Mouse (Mus musculus) embryonic facial prominence, embryonic 11.5 days (tissue): ENCODE measurements at regions not wholly inside any gene's neighbourhood (a gene's known extent, or its start where the extent isn't known, plus 50 kb on each side); places are given as distances from the start of the nearest gene placed in this dataset.

Experiments
- ATAC-seq: fragments of 200-750 bp; cut with Nextera tagmentation; replicated peaks from 2 replicates; pipeline ENCODE4 v1.8.0; 2017; ENCODE audit warnings: low read depth; ENCODE audit not compliant: insufficient number of reproducible peaks, low FRiP score, low TSS enrichment
- DNase-seq: peaks from one replicate; pipeline ENCODE4 v3.0.0-alpha.2; 2015; ENCODE audit warnings: low spot score
- H3K27ac ChIP-seq: fragments of 300-500 bp; sonication (generic); replicated peaks from 2 replicates; pipeline ENCODE4 v1.5.1; 2014; ENCODE audit warnings: mild to moderate bottlenecking, low read depth, low read length, control low read depth
- H3K27me3 ChIP-seq: fragments of 300-500 bp; sonication (generic); 2 replicates; pipeline ENCODE4 v1.6.1; 2014; ENCODE audit warnings: mild to moderate bottlenecking, low read length, moderate library complexity, mixed read lengths; ENCODE audit not compliant: control insufficient read depth, insufficient read depth
- H3K36me3 ChIP-seq: fragments of 300-500 bp; sonication (generic); replicated peaks from 2 replicates; pipeline ENCODE4 v1.6.1; 2014; ENCODE audit warnings: low read depth, mild to moderate bottlenecking, low read length, moderate library complexity, mixed read lengths; ENCODE audit not compliant: control insufficient read depth, insufficient read depth
- H3K4me1 ChIP-seq: fragments of 300-500 bp; sonication (generic); 2 replicates; pipeline ENCODE4 v1.6.1; 2014; ENCODE audit warnings: low read length, mixed read lengths; ENCODE audit not compliant: control insufficient read depth, insufficient read depth
- H3K4me2 ChIP-seq: fragments of 300-500 bp; sonication (generic); 2 replicates; pipeline ENCODE4 v1.6.1; 2014; ENCODE audit warnings: low read depth, mild to moderate bottlenecking, control low read depth, low read length, moderate library complexity
- H3K4me3 ChIP-seq: fragments of 300-500 bp; sonication (generic); 2 replicates; pipeline ENCODE4 v1.5.1; 2014; ENCODE audit warnings: low read depth, low read length, control low read depth
- H3K9ac ChIP-seq: fragments of 300-500 bp; sonication (generic); replicated peaks from 2 replicates; pipeline ENCODE4 v1.6.1; 2014; ENCODE audit warnings: mild to moderate bottlenecking, control low read depth, low read length
- H3K9me3 ChIP-seq: fragments of 300-500 bp; sonication (generic); replicated peaks from 2 replicates; pipeline ENCODE4 v1.6.1; 2016; ENCODE audit warnings: mild to moderate bottlenecking, low read length, inconsistent platforms, mixed read lengths; ENCODE audit not compliant: control insufficient read depth
- WGBS: fragments of 180-500 bp; shearing (Covaris S2); extraction: QIAGEN DNeasy Blood & Tissue Kit; methylation state at CpG from one replicate; pipeline ENCODE4 v1.1.7; 2014; 5-methylcytosine and 5-hydroxymethylcytosine counted together

- ATAC-seq (no peak), DNase-seq (no peak)
- H3K4me3 ChIP-seq: no peak overlapping the region
- no peaks in the 10 kb centered on the region for H3K9me3 ChIP-seq
- no peak overlapping the region for H3K9ac ChIP-seq
- no peak overlapping the region for H3K27ac ChIP-seq
- no peaks in the 10 kb centered on the region for H3K27me3 ChIP-seq
- H3K4me1 ChIP-seq: no peaks in the 10 kb centered on the region
- 37% methylated on average over 1 of the region's 1 CpGs for WGBS
- no peaks in the 10 kb centered on the region for H3K36me3 ChIP-seq
- no peak overlapping the region for H3K4me2 ChIP-seq
Observed at GRCm38 (mm10) chr5:40780363-40780762, 927.6 kb downstream of the Rab28 start.

- no peaks in the 10 kb centered on the region for H3K4me1 ChIP-seq
- no peak overlapping the region for H3K9ac ChIP-seq
- no peaks in the 10 kb centered on the region for H3K36me3 ChIP-seq
- ATAC-seq: peak; percentile 52; the same call in 1 of the 2 replicates
- H3K27ac ChIP-seq: no peak overlapping the region
- WGBS: 51% methylated on average over 1 of the region's 1 CpGs
- H3K27me3 ChIP-seq: no peaks in the 10 kb centered on the region
- DNase-seq: peak; percentile 60
- H3K4me3 ChIP-seq: no peak overlapping the region
- H3K4me2 ChIP-seq: no peak overlapping the region
- H3K9me3 ChIP-seq: no peaks in the 10 kb centered on the region
Observed at GRCm38 (mm10) chr5:40779902-40780301, 928.1 kb downstream of the Rab28 start.

- ATAC-seq (no peak), DNase-seq (no peak)
- 93% methylated on average over 2 of the region's 2 CpGs for WGBS
- no peak overlapping the region for H3K4me3 ChIP-seq
- H3K27ac ChIP-seq: no peak overlapping the region
- H3K4me1 ChIP-seq: no peaks in the 10 kb centered on the region
- no peaks in the 10 kb centered on the region for H3K36me3 ChIP-seq
- H3K9ac ChIP-seq: no peak overlapping the region
- H3K27me3 ChIP-seq: no peaks in the 10 kb centered on the region
- H3K9me3 ChIP-seq: no peaks in the 10 kb centered on the region
- H3K4me2 ChIP-seq: no peak overlapping the region
Observed at GRCm38 (mm10) chr5:40775856-40776255, 932.1 kb downstream of the Rab28 start.

GRCm38 (mm10) chr5:40760224-40760623 lies 947.7 kb downstream of the Rab28 start:
- Histone ChIP-seq H3K27me3 (no peaks in the 10 kb centered on the region), H3K27ac (no peak overlapping the region), H3K36me3 (no peaks in the 10 kb centered on the region), H3K4me3 (no peak overlapping the region), H3K4me1 (no peaks in the 10 kb centered on the region), H3K9me3 (no peaks in the 10 kb centered on the region), H3K4me2 (no peak overlapping the region), H3K9ac (no peak overlapping the region)
- DNase-seq (no peak), ATAC-seq (no peak)
- WGBS: 84% methylated on average over 2 of the region's 2 CpGs

GRCm38 (mm10) chr5:40750044-40750443 lies 957.9 kb downstream of the Rab28 start:
- ATAC-seq: no peak
- Histone ChIP-seq H3K27me3 (no peaks in the 10 kb centered on the region), H3K4me3 (no peak overlapping the region), H3K9ac (no peak overlapping the region), H3K36me3 (no peaks in the 10 kb centered on the region), H3K4me1 (no peaks in the 10 kb centered on the region), H3K27ac (no peak overlapping the region), H3K4me2 (no peak overlapping the region), H3K9me3 (no peaks in the 10 kb centered on the region)
- WGBS: 71% methylated on average over 1 of the region's 1 CpGs
- DNase-seq: peak; percentile 2

GRCm38 (mm10) chr5:40735660-40736059 lies 972.3 kb downstream of the Rab28 start:
- H3K36me3 ChIP-seq: no peaks in the 10 kb centered on the region
- no peak for DNase-seq
- H3K9ac ChIP-seq: no peak overlapping the region
- no peaks in the 10 kb centered on the region for H3K27me3 ChIP-seq
- H3K9me3 ChIP-seq: no peaks in the 10 kb centered on the region
- no peak overlapping the region for H3K27ac ChIP-seq
- no peaks in the 10 kb centered on the region for H3K4me1 ChIP-seq
- H3K4me2 ChIP-seq: no peak overlapping the region
- WGBS: 74% methylated on average over 7 of the region's 7 CpGs
- ATAC-seq: no peak
- no peak overlapping the region for H3K4me3 ChIP-seq

GRCm38 (mm10) chr5:40733844-40734566 lies 974.0 kb downstream of the Rab28 start:
- ATAC-seq: no peak
- Histone ChIP-seq H3K27me3 (no peaks in the 10 kb centered on the region), H3K27ac (no peak overlapping the region), H3K36me3 (no peaks in the 10 kb centered on the region), H3K4me2 (no peak overlapping the region), H3K9ac (no peak overlapping the region), H3K4me3 (no peak overlapping the region), H3K9me3 (no peaks in the 10 kb centered on the region), H3K4me1 (no peaks in the 10 kb centered on the region)
- peak; percentile 7 for DNase-seq
- 88% methylated on average over 2 of the region's 2 CpGs for WGBS

- ATAC-seq: no peak
- H3K4me3 ChIP-seq: no peak overlapping the region
- 78% methylated on average over 3 of the region's 3 CpGs for WGBS
Observed at GRCm38 (mm10) chr5:40714497-40715128, 959.3 kb upstream of the Hs3st1 start.

More at GRCm38 (mm10) chr5:40714497-40715128, 959.3 kb upstream of the Hs3st1 start:
- H3K27ac ChIP-seq: no peak overlapping the region
- no peak overlapping the region for H3K9ac ChIP-seq
- no peaks in the 10 kb centered on the region for H3K27me3 ChIP-seq
- H3K36me3 ChIP-seq: no peaks in the 10 kb centered on the region
- DNase-seq: no peak
- no peaks in the 10 kb centered on the region for H3K9me3 ChIP-seq
- H3K4me1 ChIP-seq: no peaks in the 10 kb centered on the region
- no peak overlapping the region for H3K4me2 ChIP-seq
